Mouse (Mus musculus) cortical plate, adult 2 months (tissue): ENCODE results near the gene Trmt2a.

ENCODE experiments used
- CTCF ChIP-seq: fragments of 200-500 bp; IDR thresholded peaks from 2 replicates; pipeline ENCODE4 v1.5.1; 2011; ENCODE audit warnings: mild to moderate bottlenecking, control low read depth, low read length; ENCODE audit not compliant: insufficient read depth; ENCODE audit errors: extremely low read depth
- POLR2A ChIP-seq: fragments of 200-500 bp; IDR thresholded peaks from 2 replicates; pipeline ENCODE4 v1.6.1; 2011; ENCODE audit warnings: mild to moderate bottlenecking, low read length, control low read depth; ENCODE audit not compliant: insufficient read depth; ENCODE audit errors: extremely low read depth

DNA sequence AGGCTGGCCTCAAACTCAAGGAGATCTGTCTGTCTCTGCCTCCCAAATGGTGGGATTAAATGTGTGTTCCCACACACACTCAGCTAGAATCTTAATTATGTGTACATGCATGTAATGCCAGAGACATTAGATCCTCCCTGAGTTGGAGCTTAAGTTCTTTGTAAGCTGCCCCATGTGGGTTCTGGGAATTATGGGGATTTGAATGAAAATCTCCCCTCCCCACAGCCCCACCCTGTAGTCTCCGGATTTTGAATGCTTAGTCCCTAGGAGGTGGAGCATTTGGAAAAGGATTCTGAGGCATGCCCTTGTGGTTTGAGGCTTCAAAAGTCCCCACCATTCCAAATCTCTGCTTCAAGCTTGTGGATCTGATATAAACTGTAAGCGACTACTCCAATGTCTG, 26.7 kb downstream of the Trmt2a start:
- no peak for TF ChIP-seq CTCF
- TF ChIP-seq POLR2A = no peak
